Mouse (Mus musculus): ENCODE measurements at regions not wholly inside any gene's neighbourhood (a gene's known extent, or its start where the extent isn't known, plus 50 kb on each side); places are given as distances from the start of the nearest gene placed in this dataset.

- no peak for DNase-seq
Measured at GRCm38 (mm10) chr6:13523463-13524202, 84.3 kb downstream of the Tmem168 start.

- no peak for DNase-seq
Measured at GRCm38 (mm10) chr6:13514126-13514525, 93.8 kb downstream of the Tmem168 start.

- no peak for DNase-seq
Measured at GRCm38 (mm10) chr6:13476493-13477129, 131.3 kb downstream of the Tmem168 start.

GRCm38 (mm10) chr6:13449160-13449787 lies 158.6 kb downstream of the Tmem168 start:
- no peak for DNase-seq

- DNase-seq = peak; percentile 36
Measured at GRCm38 (mm10) chr6:13413768-13414167, 189.0 kb upstream of the Vwde start.

- DNase-seq = no peak
Measured at GRCm38 (mm10) chr6:13413092-13413491, 188.3 kb upstream of the Vwde start.

- DNase-seq = no peak
Measured at GRCm38 (mm10) chr6:13384469-13384868, 159.7 kb upstream of the Vwde start.

- DNase-seq = no peak
Measured at GRCm38 (mm10) chr6:13383211-13383610, 158.4 kb upstream of the Vwde start.

GRCm38 (mm10) chr6:13380819-13381218 lies 156.1 kb upstream of the Vwde start:
- DNase-seq = no peak

GRCm38 (mm10) chr6:13379727-13380126 lies 155.0 kb upstream of the Vwde start:
- no peak for DNase-seq

GRCm38 (mm10) chr6:13373896-13374295 lies 149.1 kb upstream of the Vwde start:
- DNase-seq = no peak

- DNase-seq = no peak
Measured at GRCm38 (mm10) chr6:13369709-13370296, 145.0 kb upstream of the Vwde start.

Data from heart, postnatal 4 days (tissue).